Mouse (Mus musculus) heart, embryonic 15.5 days (tissue): ENCODE measurements around the gene Slc5a11. TPM values are rescaled to one million over a fixed set of nuclear protein-coding genes. Genes with fewer than 3 reads are reported as not detected.

ENCODE experiments used
- ATAC-seq: fragments of 200-750 bp; cut with Nextera tagmentation; replicated peaks from 2 replicates; pipeline ENCODE4 v1.8.0; 2017; ENCODE audit warnings: low read depth, moderate TSS enrichment; ENCODE audit not compliant: insufficient number of reproducible peaks, insufficient read depth, low FRiP score
- H3K27ac ChIP-seq: fragments of 300-500 bp; sonication (generic); 2 replicates; pipeline ENCODE4 v1.5.1; 2015; ENCODE audit warnings: mild to moderate bottlenecking, inconsistent platforms
- H3K27me3 ChIP-seq: fragments of 300-500 bp; sonication (generic); 2 replicates; pipeline ENCODE4 v1.6.1; 2015; ENCODE audit warnings: inconsistent platforms
- H3K36me3 ChIP-seq: fragments of 300-500 bp; sonication (generic); 2 replicates; pipeline ENCODE4 v1.6.1; 2015; ENCODE audit warnings: mild to moderate bottlenecking, inconsistent platforms
- H3K4me1 ChIP-seq: fragments of 300-500 bp; sonication (generic); replicated peaks from 2 replicates; pipeline ENCODE4 v1.6.1; 2015; ENCODE audit warnings: inconsistent platforms
- H3K4me2 ChIP-seq: fragments of 300-500 bp; sonication (generic); 2 replicates; pipeline ENCODE4 v1.6.1; 2015; ENCODE audit warnings: inconsistent platforms, mild to moderate bottlenecking, moderate library complexity
- H3K4me3 ChIP-seq: fragments of 300-500 bp; sonication (generic); 2 replicates; pipeline ENCODE4 v1.5.1; 2015; ENCODE audit warnings: mild to moderate bottlenecking, inconsistent platforms
- H3K9ac ChIP-seq: fragments of 300-500 bp; sonication (generic); 2 replicates; pipeline ENCODE4 v1.6.1; 2015; ENCODE audit warnings: mild to moderate bottlenecking, inconsistent platforms
- H3K9me3 ChIP-seq: fragments of 300-500 bp; sonication (generic); replicated peaks from 2 replicates; pipeline ENCODE4 v1.6.1; 2016; ENCODE audit warnings: inconsistent platforms
- WGBS: fragments of 180-500 bp; shearing (Covaris S2); methylation state at CpG from one replicate; pipeline ENCODE4 v1.1.7; 2015; ENCODE audit warnings: mixed read lengths; 5-methylcytosine and 5-hydroxymethylcytosine counted together
- polyA plus RNA-seq: library from polyadenylated mRNA; unstranded; fragments of >200 nt; fragmentation: Nextera tagmentation; extraction: Ambion mirVana; gene quantifications from 2 replicates; pipeline ENCODE4 v1.2.1, GENCODE M21; 2015

Slc5a11 gene
- polyA plus RNA-seq, 1 experiment from 2014 or later: not detected

GRCm38 (mm10) chr7:123311836-123312235, 97.3 kb downstream of the Slc5a11 start:
- Histone ChIP-seq H3K27me3 (no peaks in the 10 kb centered on the region), H3K36me3 (peaks cover 53% of the 10 kb centered on the region), H3K4me2 (no peak overlapping the region), H3K9me3 (no peaks in the 10 kb centered on the region), H3K4me1 (no peaks in the 10 kb centered on the region), H3K9ac (no peak overlapping the region), H3K4me3 (no peak overlapping the region), H3K27ac (no peak overlapping the region)
- WGBS: 56% methylated on average over 5 of the region's 5 CpGs
- no peak for ATAC-seq

- no peak overlapping the region for H3K4me3 ChIP-seq
- H3K9ac ChIP-seq: no peak overlapping the region
- 69% methylated on average over 3 of the region's 3 CpGs for WGBS
- H3K4me1 ChIP-seq: no peaks in the 10 kb centered on the region
- no peak for ATAC-seq
- H3K9me3 ChIP-seq: no peaks in the 10 kb centered on the region
- no peak overlapping the region for H3K4me2 ChIP-seq
- H3K36me3 ChIP-seq: peaks cover 53% of the 10 kb centered on the region
- H3K27ac ChIP-seq: no peak overlapping the region
- no peaks in the 10 kb centered on the region for H3K27me3 ChIP-seq
Observed at GRCm38 (mm10) chr7:123312738-123313137, 98.2 kb downstream of the Slc5a11 start.

- WGBS: 73% methylated on average over 13 of the region's 13 CpGs
- no peak overlapping the region for H3K4me3 ChIP-seq
- H3K9ac ChIP-seq: no peak overlapping the region
- 0 out of 2 replicates have a peak, but pooled peaks have one; percentile 18 for ATAC-seq
- H3K36me3 ChIP-seq: peaks cover 38% of the 10 kb centered on the region
- no peaks in the 10 kb centered on the region for H3K9me3 ChIP-seq
- no peak overlapping the region for H3K4me2 ChIP-seq
- no peak overlapping the region for H3K27ac ChIP-seq
- peaks cover 14% of the 10 kb centered on the region for H3K4me1 ChIP-seq
- no peaks in the 10 kb centered on the region for H3K27me3 ChIP-seq
Observed at GRCm38 (mm10) chr7:123322452-123323121, 108.0 kb downstream of the Slc5a11 start.

Other genes with a start within 250 kb of the Slc5a11 start
- 16.6 and 17.2 TPM in 2 replicates for gene Rbbp6, start 249.1 kb upstream of the Slc5a11 start, polyA plus RNA-seq
- gene Tnrc6a, start 90.9 kb upstream of the Slc5a11 start, polyA plus RNA-seq: 25.9 and 36.1 TPM in 2 replicates
- 35.2 and 38.1 TPM in 2 replicates for gene Lcmt1, start 155.0 kb downstream of the Slc5a11 start, polyA plus RNA-seq
- gene Arhgap17, start 155.1 kb downstream of the Slc5a11 start, polyA plus RNA-seq: 11.6 and 16.2 TPM in 2 replicates
- gene Aqp8, start 247.5 kb downstream of the Slc5a11 start, polyA plus RNA-seq: 1.3 and 2.2 TPM in 2 replicates